Mouse (Mus musculus): ENCODE measurements around the gene Map3k6.

GRCm38 (mm10) chr4:133262375-133262765 lies 21.8 kb downstream of the Map3k6 start:
- TF ChIP-seq POLR2A (IDR thresholded peaks at IDR 0.05; ENCODE audit: insufficient read length, low read depth) (no peak), REST (IDR thresholded peaks at IDR 0.05; ENCODE audit: insufficient read depth, insufficient read length) (no peak), MAX (IDR thresholded peaks at IDR 0.05; ENCODE audit: low read depth) (no peak), TCF12 (IDR thresholded peaks at IDR 0.05; ENCODE audit: insufficient read depth, poor library complexity, severe bottlenecking) (no peak), USF1 (IDR thresholded peaks at IDR 0.05; ENCODE audit: low read depth) (no peak)
